Mouse (Mus musculus) activated CD4-positive, CD25-positive, alpha-beta regulatory T cell, adult 9 weeks (primary cell): ENCODE measurements around the gene Tor4a. TPM values are rescaled to one million over a fixed set of nuclear protein-coding genes. Genes with fewer than 3 reads are reported as not detected.

Experiments used
- polyA plus RNA-seq: library from polyadenylated mRNA; unstranded; fragments of 100-300 nt; shearing (Covaris generic); gene quantifications from one replicate; pipeline ENCODE4 v1.2.1, GENCODE M21; 2017

Tor4a gene
- 153 TPM for polyA plus RNA-seq

DNA sequence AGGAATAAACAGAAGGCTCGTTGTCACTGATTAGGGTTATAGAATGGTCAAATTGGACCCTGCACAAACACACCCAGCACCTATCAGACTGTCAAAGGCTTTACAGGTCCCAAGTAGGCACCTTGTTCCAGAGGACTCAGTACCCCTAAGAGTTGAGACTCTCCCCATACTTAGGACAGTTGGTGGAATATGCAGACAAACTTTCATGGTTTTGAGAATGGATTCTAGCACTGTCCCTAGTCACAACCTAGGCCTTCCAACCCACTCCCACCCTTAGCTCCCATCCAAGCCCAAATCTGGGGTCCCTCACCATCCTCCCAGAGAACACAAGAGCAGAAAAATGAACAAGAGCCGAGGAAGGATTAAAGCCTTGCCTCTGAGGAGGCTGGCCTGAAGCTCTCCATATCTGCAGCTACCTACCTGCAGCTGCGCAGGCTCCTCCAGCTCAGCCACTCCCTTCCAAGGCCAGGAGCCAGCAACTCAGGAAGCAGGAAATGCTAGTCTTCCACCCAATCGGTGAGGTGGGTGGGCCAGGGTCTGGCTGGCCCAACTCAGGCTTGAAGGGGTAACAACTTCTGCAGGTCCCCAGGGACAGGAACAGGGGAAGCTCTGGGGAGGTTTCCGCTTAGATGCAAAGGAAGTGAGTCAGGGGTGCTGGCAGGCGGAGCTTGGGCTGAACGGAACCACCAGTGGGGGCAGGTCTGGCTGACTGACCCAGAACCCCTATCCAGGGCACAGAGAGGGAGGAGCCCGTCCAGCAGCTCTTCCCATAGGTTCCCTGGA is at the start of gene Tor4a:
TSS of gene Tor4a (minus strand) at position 715 of the 783 bp plus-strand sequence.

DNA sequence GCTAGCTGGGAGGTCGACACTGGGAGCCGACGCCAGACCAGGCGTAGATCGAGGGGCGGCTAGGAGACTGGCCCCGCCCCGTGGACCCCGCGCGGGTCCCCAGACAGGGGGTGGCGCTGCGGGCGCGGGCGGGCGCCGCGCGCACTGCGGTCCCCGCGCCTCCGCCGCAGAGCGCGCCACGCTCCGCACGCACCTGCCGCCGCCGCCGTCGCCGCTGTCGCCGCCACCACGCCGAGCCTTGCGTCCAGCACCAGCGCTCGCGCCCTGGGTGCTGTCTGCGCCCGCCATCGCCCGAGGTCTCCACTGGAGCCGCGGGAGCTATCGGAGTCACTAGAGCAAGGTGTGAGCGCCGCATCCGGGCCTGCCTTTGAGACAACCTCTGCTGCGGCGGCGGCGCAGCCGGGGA is 45.4 kb upstream of the Tor4a start, which contains the start of the genes Rnf208 and Cysrt1:
TSS of gene Rnf208 (plus strand) at position 155 of the 406 bp plus-strand sequence.
TSS of gene Cysrt1 (minus strand) at position 352 of the 406 bp plus-strand sequence.

DNA sequence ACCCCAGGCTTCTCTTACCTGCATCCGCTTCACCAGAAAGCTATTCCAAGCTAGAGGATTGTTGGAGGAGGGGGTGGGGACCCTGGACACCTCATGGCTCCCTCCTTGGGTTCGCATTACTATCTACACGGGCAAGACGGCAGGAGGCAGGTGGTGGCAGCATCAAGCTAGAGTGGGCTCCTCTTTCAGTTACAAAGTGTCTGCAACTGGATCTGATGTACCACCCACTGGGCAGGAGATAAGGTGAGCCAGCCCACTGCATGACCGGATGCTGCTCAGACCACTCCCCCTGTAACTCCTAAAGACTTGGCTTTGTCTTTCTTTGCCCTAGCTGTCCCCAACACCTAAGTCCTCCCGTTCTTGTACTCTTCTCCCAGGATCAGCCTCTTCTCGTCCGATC is 39.9 kb upstream of the Tor4a start, which contains the start of gene Rnf224:
TSS of gene Rnf224 (minus strand) at position 174 of the 400 bp plus-strand sequence.

DNA sequence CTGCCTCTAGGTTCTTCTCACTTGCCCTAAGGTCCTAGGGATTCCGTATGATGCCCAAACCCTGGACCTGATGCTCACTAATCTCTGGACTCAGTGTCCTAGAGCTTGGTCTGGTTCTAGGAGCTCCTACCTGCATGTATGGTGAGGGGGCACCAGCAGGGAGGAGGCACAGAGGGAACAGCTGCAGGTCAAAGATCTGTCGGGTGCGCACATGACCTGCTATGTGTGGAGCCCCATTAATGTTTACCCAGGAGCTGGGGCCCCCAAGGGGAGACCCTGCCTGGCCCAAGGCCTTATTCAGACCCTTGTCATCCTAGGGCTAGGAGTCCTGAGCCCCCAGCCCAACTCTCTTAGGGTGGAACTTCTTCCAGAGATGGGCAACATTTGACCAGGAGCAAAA is 37.4 kb upstream of the Tor4a start, which contains the start of gene Slc34a3:
TSS of gene Slc34a3 (minus strand) at position 315 of the 400 bp plus-strand sequence.

DNA sequence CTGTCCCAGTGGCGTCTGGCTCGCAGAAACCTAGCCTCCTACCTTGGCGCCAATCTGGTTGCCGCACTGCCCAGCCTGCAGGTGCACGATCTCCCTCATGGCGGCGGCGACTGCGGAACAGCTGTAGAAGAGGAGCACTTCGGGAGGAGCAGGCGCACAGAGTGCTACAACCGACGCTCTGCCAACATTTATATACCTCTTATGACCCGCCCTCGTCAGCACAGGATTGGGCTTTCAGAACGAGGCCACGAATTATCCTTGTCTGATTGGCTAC is 27.7 kb upstream of the Tor4a start, which contains the start of gene Tubb4b:
TSS of gene Tubb4b (minus strand) at position 211 of the 274 bp plus-strand sequence.

DNA sequence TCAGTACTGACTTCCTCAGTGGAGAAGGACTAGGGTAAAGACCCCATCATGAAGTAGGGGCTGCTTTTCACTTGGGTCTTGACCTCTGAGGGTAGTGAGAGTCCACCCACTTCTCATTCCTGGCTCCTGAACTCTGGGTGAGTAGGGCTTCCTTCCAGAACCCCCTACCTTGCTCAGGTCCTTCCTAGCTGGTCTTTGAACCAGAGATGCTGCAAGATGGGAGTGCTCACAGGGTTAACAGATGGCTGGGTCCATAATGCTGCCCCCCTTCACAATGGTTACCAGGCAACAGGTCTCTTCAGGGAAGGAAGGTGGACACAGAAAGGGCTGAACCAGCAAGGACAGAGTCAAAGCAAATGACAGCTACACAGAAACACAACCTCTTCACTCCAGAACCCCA is 21.8 kb upstream of the Tor4a start, which contains the start of gene Fam166a:
TSS of gene Fam166a (plus strand) at position 301 of the 400 bp plus-strand sequence.

DNA sequence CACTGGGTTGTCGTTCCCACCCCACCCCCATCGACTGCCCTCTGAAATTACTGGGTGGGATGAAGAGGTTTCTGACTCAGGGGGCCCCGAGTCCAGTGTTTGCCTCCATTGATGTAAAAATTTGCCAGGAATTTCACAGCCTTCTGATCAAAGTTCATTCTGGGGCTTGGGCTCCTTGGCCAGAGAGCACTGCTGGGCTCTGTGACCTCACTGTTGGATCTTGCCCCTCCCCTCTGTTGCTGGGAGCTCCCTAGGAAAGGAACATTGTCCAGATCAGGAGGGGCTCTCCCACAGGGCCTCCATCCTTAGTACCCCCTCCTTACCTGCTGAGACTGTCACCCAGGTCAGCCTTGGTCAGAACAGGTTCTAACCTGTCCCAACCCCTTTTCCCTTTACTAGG is 17.8 kb upstream of the Tor4a start, which contains the start of gene Stpg3:
TSS of gene Stpg3 (minus strand) at position 194 of the 400 bp plus-strand sequence.

DNA sequence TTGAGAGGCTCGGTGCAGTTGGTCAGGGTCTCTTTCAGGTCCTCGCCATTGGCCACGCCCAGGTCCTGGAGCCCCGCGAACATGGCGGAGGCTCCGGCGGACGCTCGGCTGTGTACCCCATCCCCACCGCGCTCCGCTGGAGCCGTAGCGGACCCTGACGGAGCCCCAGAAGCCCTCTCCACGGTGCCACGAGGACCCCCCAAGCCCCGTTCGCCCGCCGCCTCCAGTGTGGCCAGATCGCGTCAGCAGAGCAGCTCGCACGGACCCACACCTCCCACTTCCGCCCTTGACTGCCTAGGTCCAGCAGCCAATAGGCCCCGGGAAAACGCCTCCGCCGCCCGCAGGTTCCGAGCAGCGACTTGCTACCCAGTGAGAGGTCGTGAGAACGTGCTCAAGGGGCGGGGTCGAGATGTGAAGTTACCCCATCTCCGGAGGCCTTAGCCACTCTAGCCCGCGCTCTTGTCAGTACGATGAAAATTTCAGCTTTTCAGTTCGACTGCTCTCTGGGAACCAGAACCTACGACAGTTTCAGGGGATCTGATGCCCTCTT is 14.5 kb upstream of the Tor4a start, which contains the start of gene Nelfb:
TSS of gene Nelfb (minus strand) at position 369 of the 550 bp plus-strand sequence.

DNA sequence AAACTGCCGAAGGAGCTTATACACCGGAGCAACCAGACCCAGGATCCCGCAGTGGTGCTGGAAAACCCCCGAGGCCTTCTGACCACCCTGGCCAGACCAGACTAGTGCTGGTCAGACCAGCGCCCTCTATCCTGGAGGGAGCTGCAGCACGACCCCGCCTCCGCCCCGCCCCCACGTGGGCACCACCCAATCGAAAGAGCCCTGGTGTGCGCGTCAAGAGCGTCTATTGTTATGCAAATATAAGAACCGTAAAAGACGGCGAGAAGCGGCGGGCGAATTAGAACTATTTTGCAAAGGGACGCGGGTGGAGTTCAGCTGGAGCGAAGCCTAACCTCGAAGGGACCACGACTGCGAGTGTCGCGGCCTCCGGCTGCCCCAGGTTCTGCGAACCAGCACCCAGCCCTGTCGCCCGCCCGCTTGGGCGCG is 16.2 kb downstream of the Tor4a start, which contains the start of gene Nrarp:
TSS of gene Nrarp (plus strand) at position 281 of the 426 bp plus-strand sequence.

Other genes starting within 250 kb of the Tor4a start
- 0.84 TPM for gene Zmynd19, start 247.1 kb downstream of the Tor4a start, polyA plus RNA-seq
- 31.2 TPM for gene Dph7, start 234.5 kb downstream of the Tor4a start, polyA plus RNA-seq
- gene Mrpl41, start 221.8 kb downstream of the Tor4a start, polyA plus RNA-seq = 104 TPM
- gene Pnpla7, start 220.9 kb downstream of the Tor4a start, polyA plus RNA-seq = 95.9 TPM
- gene Nsmf, start 142.5 kb downstream of the Tor4a start, polyA plus RNA-seq = 30.6 TPM
- gene Entpd8, start 116.6 kb downstream of the Tor4a start, polyA plus RNA-seq = 0.48 TPM
- 13.2 TPM for gene Noxa1, start 101.7 kb downstream of the Tor4a start, polyA plus RNA-seq
- not detected for gene Nrarp, start 16.1 kb downstream of the Tor4a start, polyA plus RNA-seq
- gene Nelfb, start 14.6 kb upstream of the Tor4a start, polyA plus RNA-seq = 167 TPM
- not detected for gene Stpg3, start 17.8 kb upstream of the Tor4a start, polyA plus RNA-seq
- not detected for gene Fam166a, start 21.9 kb upstream of the Tor4a start, polyA plus RNA-seq
- gene Tubb4b, start 27.8 kb upstream of the Tor4a start, polyA plus RNA-seq = 235 TPM
- not detected for gene Slc34a3, start 37.5 kb upstream of the Tor4a start, polyA plus RNA-seq
- not detected for gene Rnf224, start 39.9 kb upstream of the Tor4a start, polyA plus RNA-seq
- not detected for gene Rnf208, start 45.4 kb upstream of the Tor4a start, polyA plus RNA-seq
- not detected for gene Cysrt1, start 45.6 kb upstream of the Tor4a start, polyA plus RNA-seq
- gene AL732309.1, start 50.0 kb upstream of the Tor4a start, polyA plus RNA-seq = 10.4 TPM
- gene Tmem203, start 58.6 kb upstream of the Tor4a start, polyA plus RNA-seq = 16.9 TPM
- gene Tprn, start 65.7 kb upstream of the Tor4a start, polyA plus RNA-seq = 3.8 TPM
- 144 TPM for gene Ssna1, start 75.6 kb upstream of the Tor4a start, polyA plus RNA-seq
- 106 TPM for gene Anapc2, start 75.6 kb upstream of the Tor4a start, polyA plus RNA-seq
- gene Tmem210, start 91.3 kb upstream of the Tor4a start, polyA plus RNA-seq = not detected
- gene Lrrc26, start 93.0 kb upstream of the Tor4a start, polyA plus RNA-seq = not detected
- gene Grin1, start 122.3 kb upstream of the Tor4a start, polyA plus RNA-seq = 0.11 TPM
- 24.2 TPM for gene Man1b1, start 135.5 kb upstream of the Tor4a start, polyA plus RNA-seq
- 25.1 TPM for gene Dpp7, start 159.5 kb upstream of the Tor4a start, polyA plus RNA-seq
- 19.7 TPM for gene Uap1l1, start 168.8 kb upstream of the Tor4a start, polyA plus RNA-seq
- 0.39 TPM for gene Sapcd2, start 175.4 kb upstream of the Tor4a start, polyA plus RNA-seq
- 0.56 TPM for gene Entpd2, start 199.0 kb upstream of the Tor4a start, polyA plus RNA-seq
- 3.4 TPM for gene Npdc1, start 202.5 kb upstream of the Tor4a start, polyA plus RNA-seq
- 11.3 TPM for gene Fut7, start 226.4 kb upstream of the Tor4a start, polyA plus RNA-seq
- 24.7 TPM for gene Abca2, start 231.8 kb upstream of the Tor4a start, polyA plus RNA-seq